Mouse (Mus musculus) adrenal gland, postnatal 4 days (tissue): Measurements from ENCODE around the gene Dnaja2. TPM values are rescaled to one million over a fixed set of nuclear protein-coding genes. Genes with fewer than 3 reads are reported as not detected.

ENCODE experiments used
- DNase-seq, 2 experiments: peaks; one replicate each; pipeline ENCODE4 v3.0.0; 2021 to 2022; ENCODE audit warnings: low spot score in 2 of 2, mixed read lengths in 2 of 2
- total RNA-seq, 2 experiments: library from RNA; stranded (reverse); gene quantifications; 2 replicates each; pipeline ENCODE4 v1.2.3; 2021

Dnaja2 gene
- total RNA-seq, 2 experiments from 2014 or later, result 140 to 159 TPM

- no peak for DNase-seq
Measured at GRCm38 (mm10) chr8:85503065-85503464, 52.1 kb downstream of the Dnaja2 start.

- no peak for DNase-seq
Measured at GRCm38 (mm10) chr8:85502381-85502780, 52.8 kb downstream of the Dnaja2 start.

- no peak for DNase-seq
Measured at GRCm38 (mm10) chr8:85500955-85501685, 54.0 kb downstream of the Dnaja2 start.

- no peak for DNase-seq
Measured at GRCm38 (mm10) chr8:85500460-85500859, 54.7 kb downstream of the Dnaja2 start.

GRCm38 (mm10) chr8:85498577-85498976, 56.6 kb downstream of the Dnaja2 start:
- no peak for DNase-seq

- DNase-seq, result no peak
Measured at GRCm38 (mm10) chr8:85496778-85497177, 58.4 kb downstream of the Dnaja2 start.

- no peak for DNase-seq
Measured at GRCm38 (mm10) chr8:85496125-85496524, 59.0 kb downstream of the Dnaja2 start.

GRCm38 (mm10) chr8:85492940-85493931, 61.9 kb downstream of the Dnaja2 start:
- DNase-seq, result no peak

GRCm38 (mm10) chr8:85492125-85492875, 62.8 kb downstream of the Dnaja2 start, which contains the start of gene Gpt2:
Gene Gpt2 (plus strand): TSS chr8:85492576.
- peak; percentile 76 to 89 for DNase-seq

GRCm38 (mm10) chr8:85489546-85489945, 65.6 kb downstream of the Dnaja2 start:
- no peak for DNase-seq

- DNase-seq, result no peak
Measured at GRCm38 (mm10) chr8:85488631-85489030, 66.5 kb downstream of the Dnaja2 start.

GRCm38 (mm10) chr8:85487906-85488620, 67.1 kb downstream of the Dnaja2 start:
- DNase-seq, result no peak

Other genes starting within 250 kb of the Dnaja2 start
- 1 to 10 TPM; 1.9 to 3.9 TPM for gene Mylk3, start 169.0 kb downstream of the Dnaja2 start, total RNA-seq
- 10 to 100 TPM; 36.1 to 37.5 TPM for gene 4921524J17Rik, start 122.5 kb downstream of the Dnaja2 start, total RNA-seq
- 10 to 100 TPM; 53.9 to 63.7 TPM for gene Gpt2, start 62.8 kb downstream of the Dnaja2 start, total RNA-seq
- 1 to 10 TPM; 6.9 to 7.0 TPM for gene Neto2, start 145.6 kb upstream of the Dnaja2 start, total RNA-seq